Mouse (Mus musculus) kidney, adult 18-20 months (tissue): ENCODE data around the gene Tubd1.

Experiments used
- DNase-seq: peaks from one replicate; pipeline ENCODE4 v3.0.0; 2021

The Tubd1 gene

DNA sequence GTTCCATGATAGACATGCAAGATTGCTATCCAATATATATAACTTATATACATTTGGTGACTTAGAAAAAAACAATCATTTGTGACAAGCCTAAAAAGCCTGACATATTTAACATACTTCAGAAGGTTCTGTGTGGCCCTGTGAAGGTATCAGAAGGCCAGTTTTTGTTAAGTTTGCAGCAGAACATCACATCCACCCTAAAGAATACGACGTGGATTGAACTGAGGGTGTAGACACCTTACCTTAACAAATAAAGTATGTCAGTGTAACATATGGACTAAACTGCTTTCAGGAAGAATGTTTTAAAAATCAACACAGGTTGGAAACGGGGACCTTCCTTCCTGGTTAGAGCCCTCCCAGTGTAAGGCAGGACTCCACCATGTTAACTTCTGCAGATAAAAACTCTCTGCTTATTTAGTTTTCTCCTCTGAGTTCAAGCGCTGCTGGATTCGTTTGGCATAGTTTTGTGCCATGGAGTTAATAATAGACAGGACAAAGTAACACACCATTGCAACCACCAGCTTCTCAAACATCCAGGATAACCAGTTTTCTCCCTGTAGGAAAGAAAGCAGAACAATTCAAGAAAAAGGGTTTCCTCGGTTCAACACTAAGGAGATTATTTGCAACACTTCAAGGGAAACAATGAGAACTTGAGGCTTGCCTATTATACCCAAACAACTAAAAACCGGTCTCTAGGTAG is 40.3 kb downstream of the Tubd1 start:
- peak; percentile 23 for DNase-seq

DNA sequence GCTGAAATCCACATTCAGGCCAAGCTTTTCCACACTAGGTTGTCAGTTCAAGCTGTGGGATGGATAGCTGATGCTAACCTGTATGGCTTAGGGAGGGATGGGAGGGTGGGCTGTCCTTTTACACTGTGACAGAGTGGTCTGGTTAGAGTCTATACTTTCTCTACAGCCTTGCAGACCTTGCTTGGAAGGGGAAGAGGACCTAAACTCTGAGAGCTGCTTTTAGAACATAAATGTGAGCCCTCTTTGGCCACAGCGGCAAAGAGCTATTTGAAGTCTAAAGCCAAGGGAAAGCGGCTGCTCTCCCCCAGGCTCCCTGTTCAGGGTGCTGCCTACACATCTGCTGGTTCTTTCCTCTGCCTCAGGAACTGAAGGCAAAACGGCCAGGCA is 40.8 kb downstream of the Tubd1 start:
- DNase-seq = peak; percentile 29

DNA sequence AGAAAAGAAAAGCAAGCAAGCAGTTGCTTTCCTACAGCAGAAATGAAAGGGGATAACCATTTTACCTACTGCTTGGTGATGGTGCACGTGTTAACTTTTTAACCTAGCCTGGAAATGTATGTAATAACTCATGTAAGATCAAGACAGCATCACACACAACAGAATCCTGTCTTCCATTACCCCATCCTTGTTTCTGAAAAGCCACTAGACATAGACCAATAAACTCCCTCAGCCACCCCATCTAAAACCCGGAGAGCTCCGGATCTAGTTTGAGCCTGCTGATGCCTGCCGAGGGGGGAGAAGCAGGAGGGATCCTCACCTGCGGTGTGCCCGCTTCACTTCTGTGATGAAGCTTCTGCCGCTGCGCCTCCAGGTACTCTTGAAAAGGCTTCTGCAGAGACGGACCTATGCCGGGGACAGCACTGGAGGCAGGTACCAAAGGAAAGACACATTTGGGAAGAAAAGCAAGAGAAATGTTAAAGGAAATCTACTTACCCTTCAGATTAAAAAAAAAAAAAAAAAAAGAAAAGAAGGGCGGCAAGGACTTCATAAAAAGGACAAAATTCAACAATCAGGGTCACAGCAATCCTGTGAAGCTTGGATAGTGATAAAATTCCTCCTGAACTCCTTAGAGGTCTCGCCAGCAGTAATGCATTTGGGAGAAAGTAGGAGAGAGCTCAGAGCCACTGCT is 41.5 kb downstream of the Tubd1 start:
- DNase-seq = peak; percentile 62

DNA sequence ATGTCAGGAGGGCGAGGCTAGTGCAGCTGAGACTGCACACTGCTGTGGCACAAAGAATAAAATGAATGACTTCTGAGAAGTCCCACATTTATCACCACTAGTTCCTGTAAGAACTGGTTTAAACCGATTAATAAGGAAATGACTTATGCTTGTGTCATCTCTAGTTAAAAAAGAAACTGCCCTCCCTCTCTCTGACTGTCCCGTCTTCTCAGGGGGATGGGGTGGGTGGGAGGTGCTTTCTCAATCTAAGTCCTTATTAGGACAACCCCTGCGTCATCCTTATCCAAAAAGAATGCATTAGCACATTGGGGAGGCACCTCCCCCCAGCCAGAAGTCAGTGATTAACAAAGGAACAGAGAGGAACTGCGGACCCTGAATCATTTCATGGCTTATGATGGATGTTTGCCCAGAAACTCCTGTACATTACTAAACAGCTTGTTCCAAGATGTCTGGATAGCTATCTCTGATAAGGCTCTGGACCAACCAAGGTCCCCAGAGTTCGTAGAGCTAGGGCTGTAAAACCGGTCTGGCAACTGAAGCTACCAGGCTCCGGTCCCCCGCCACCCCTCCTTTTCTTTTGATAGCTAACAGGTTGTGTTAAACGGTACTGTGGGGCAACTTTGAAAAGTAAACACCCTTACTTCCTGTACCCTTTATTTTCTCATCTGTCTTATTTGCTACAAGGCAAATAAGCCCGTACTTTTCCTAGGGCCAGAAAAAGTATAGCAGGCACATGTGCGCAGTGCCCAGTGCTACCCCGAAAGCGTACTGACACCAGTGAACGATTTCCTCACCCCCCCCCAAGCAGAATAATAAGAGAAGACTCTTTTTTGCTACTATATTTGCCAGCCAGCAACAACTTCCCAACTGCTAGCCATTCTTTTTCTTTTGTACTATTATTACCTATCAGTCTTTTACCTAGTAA is 42.3 kb downstream of the Tubd1 start:
- DNase-seq = peak; percentile 82

DNA sequence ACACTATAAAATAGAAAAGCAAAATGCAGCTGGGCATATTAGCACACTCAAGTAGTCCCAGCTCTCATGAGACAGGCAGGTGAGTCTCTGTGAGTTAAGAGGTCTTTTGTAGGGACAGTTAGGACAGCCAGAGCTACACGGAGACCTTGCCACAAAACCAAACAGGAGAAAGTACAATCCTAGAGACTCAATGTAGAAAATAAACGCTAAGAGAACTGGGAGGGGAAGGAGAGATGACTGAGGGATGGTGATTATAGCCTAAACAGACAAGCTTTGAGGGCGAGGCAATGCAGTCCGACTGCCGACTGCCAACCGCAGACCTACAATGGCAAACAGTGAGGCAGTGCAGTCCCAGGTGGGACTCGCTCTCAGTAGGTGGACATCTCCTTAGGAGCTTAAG is 43.0 kb downstream of the Tubd1 start:
- peak; percentile 21 for DNase-seq

DNA sequence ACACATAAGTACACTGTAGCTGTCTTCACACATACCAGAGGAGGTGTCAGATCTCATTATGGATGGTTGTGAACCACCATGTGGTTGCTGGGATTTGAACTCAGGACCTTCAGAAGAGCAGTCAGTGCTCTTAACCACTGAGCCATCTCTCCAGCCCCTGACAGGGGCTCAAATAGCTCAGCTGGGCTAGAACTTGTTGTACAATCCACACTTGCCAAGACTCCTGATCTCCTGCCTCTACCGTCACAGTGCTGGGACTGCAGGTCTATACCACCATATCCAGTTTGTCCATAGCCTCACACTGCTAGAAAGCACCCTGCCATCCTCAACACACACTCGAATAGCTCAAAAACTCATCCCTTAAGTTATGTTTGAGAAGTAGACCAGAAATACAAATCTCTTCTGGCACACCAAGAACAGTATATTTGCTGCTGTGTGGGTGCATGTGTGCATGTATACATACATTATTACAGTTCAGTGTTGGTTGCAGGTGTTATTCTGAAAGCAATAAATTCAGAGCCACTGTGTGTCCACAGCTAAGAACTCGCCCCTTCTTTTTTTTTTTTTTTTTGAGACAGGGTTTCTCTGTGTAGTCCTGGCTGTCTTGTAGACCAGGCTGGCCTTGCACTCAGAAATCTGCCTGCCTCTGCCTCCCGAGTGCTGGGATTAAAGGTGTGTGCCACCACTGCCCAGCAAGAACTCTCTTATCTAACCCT is 44.0 kb downstream of the Tubd1 start:
- no peak for DNase-seq

DNA sequence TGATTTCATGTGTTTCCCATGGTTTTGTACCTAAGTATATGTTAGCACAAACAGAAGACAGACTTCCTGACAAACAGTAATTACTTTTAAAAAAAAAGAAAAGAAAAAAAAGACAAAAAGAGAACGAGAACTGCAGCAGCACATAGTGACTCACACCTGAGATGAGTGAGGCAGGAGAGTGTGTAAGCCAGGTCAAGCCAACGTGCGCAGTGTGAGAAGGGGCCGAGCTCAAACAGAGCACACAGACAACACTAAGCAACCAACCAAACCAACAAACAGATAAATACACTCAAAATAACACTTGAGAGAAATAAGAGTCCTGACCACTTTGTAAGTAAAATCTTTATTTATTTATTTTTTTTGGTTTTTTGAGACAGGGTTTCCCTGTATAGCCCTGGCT is 45.3 kb downstream of the Tubd1 start:
- no peak for DNase-seq

DNA sequence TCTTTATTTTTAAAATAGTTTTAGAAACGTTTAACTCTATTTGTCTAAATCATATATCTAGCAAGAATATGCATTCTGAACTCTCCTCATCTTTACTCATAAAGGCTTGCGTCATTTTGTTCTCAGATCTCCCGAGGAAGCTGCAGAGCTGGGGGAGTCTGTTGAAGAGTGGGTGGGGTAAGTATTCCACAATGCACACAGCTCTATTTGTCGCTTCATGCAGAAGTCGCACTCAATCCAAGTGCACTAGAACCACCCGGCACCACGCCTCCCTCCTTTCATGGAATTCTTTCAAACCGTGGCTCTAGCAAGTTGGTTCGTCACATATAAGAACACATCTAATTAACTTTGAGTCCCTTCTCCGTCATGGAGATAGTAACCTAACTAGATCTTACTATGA is 45.8 kb downstream of the Tubd1 start:
- no peak for DNase-seq

DNA sequence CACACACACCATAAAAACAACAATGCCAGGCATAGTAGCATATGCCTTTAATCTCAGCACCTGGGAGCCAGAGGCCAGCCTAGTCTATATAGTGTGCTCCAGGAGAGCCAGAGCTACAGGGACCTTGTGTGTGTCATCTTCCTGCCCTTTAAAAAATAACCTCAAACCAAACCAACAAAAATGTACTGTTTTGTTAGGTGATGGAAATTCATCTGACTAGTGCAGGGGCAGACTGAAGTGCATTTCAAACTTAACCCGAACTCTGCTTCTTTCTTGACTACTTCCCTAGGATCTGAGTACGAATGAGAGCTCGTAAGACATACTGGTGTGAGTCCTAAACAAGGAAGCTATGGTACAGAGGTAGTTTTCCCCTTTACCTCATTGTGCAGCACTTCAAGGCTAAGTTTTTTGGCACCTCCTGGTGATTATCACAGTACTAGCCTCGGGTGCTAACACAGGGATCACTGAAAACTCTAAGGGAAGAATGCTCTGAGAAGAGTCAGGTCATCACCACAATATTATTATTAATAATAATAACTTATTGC is 46.6 kb downstream of the Tubd1 start:
- no peak for DNase-seq

DNA sequence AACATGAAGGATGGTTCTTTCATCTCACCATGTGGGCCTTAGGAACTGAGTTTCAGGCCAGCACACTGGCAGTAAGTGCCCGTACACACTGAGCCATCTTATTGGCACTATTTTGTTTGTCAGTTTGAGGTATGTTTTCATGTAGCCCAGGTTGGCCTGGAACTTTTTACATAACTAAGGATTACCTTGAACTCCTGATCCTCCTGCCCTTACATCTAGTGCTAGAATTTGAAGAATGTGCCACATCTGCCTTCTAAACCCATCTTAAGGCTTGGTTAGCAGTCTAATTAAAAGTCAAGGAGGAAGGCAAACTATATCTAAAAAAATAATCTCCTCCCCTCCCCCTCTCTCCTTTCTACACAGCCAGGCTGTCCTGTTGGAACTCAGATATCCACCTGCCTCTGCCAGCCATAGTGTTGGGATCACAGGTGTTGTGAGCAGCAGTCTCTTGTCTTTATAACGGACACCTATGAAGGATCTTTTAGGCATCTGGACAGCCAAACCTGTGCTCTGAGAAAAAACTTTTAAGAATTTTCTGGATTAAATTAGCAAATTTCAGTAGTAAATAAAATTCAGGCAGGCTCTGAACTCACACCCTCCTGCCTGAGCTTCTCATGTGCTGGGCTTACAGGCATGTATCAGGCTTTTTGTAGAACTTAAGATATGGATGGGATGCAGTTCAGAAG is 47.3 kb downstream of the Tubd1 start:
- DNase-seq = no peak

DNA sequence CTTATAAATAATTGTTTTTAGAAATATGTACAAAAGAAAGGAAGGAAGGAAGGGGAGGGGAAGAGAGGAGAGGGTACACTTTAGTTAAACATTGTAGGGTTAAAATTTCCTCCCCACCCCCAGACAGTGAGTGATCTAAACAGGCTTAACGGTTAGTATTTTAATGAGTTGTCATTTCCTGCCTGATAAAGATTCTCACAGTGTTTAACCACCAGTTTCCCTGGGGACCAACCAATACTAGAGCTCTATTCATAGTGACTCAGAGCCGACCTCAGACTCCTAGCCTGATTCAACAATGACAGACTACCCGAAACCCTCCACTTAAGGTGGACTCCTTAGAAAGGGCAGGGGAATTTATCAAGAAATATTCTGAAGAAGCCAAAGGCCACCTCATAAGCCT is 48.2 kb downstream of the Tubd1 start:
- DNase-seq = no peak

DNA sequence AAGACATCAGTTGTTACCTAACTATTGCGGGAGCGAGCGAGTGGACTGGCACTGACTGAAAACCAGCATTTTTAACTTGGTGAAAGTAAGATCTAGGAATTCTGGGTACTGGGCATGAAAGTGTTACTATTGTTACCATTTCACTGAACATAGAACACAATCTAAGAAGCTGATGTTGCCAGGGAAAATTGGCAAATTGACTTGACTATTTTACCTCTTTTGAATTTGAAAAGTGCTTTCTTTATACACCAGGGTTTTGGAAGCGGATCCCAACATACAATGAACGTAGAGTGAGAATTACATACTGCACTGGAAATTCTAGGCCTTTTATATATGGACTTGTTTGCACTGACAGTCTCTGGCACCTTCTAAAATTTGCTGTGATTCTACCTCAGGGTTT is 48.7 kb downstream of the Tubd1 start:
- DNase-seq = no peak

DNA sequence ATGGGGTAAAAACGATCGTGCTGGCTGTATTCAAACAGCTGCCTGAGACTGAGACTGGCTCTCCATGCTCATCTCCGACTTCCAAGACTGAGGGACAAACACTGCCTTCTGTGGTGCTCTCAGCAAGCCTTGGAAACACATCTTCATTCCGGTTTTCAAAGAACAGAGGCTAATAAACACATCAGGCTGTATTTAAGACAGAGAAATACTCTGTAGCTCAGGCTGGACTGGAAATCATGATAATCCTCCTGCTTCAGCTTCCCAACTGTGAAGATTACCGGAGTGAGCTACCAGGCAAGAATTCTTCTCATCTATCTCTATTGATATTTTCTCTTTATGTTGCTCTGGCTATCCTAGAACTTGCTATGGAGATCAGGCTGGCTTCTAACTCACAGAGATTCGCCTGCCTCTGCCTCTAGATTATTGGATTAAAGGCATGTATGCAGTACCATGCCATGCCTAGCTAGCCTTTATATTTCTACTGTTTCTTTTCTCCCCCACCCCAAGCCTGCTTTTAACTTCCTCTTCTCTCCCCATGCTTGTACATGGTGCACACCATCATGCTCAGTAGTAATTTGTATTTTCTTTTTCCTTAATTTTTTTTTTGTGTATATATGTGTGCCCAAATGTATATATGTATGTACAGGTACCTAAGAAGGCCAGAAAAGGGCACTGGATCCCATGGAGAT is 49.5 kb downstream of the Tubd1 start:
- DNase-seq = no peak

DNA sequence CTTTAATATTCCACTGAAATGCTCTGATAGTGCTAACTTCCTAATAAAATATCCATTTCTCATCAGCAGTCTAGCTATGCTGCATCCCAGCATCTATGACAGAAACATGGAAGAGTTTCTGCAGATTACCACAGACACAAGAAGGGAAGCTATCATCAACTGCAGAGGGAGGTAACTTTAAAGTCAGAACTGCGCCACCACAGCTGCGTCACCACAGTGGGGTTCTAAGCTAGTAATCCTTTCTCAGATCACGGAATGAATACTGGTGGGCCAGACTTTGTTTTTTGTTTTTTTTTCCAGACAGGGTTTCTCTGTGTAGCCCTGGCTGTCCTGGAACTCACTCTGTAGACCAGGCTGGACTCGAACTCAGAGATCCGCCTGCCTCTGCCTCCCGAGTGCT is 50.6 kb downstream of the Tubd1 start:
- DNase-seq = no peak

DNA sequence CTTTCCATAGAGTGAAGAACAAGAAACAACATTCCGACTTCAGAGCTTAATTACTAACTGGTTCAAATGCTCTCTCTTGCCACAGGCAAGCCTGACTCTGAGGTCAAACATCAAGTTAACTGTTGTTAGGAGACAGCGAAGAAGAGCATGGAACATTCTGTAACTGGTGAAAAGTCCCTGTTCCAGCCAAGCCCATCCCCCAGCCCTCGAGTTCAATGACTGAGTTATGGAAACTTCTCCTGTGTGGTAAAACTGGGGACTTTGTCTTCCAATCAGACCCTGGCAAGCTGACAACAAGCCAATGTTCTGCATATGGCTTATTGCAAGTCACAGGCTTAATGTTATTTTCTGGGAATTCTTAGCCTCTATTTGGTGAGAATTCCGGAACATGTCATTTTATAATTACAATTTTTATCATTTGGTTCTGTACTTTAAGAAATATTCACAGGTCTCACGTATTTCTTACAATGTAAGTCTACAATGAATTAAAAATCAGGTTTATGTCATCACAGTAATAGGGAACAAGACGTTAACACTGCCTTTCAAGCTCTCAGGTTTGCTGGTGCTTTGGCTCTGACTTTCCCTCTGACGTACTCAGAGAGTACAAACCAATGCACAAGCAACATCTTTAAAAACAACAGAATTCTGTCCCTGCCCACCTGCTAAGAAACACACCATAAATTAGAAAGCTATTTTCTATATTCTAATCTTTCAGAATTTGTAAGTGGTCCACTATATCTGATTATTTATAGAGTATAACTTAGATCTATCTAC is 51.6 kb downstream of the Tubd1 start:
- peak; percentile 86 for DNase-seq

DNA sequence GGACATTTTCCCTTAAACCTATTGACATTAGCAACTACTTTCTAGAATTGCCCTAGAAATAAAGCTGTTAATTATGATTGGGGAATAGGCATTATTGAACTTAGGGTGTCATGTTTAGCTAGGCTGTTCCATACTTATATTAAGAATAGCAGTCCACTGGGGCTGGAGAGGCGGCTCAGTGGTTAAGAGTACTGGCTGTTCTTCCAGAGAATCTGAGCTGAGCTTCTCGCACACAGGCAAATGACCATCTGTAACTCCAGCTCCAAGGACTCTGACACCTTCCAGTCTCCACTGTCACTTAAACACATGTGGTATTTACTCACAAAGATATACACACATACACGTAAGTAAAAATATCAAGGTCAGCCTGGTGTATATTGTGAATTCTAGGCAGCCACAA is 52.2 kb downstream of the Tubd1 start:
- no peak for DNase-seq

DNA sequence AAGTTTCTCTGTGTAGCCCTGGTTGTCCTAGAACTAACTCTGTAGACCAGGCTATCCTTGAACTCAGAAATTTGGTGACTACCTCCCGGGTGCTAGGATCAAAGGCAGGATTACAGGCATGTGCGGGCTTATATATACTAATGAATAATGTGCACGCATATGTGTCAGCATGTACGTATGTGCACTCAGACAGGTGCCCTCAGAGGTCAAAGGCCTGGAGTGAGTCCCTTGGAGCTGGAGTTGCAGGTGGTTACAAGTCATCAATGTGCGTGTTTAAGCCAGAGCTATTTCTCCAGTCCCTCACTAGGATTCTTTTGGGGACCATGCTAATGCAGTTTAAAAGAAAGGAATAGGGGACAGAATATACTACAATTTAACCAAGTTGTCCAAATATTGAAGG is 53.4 kb downstream of the Tubd1 start:
- DNase-seq = no peak

DNA sequence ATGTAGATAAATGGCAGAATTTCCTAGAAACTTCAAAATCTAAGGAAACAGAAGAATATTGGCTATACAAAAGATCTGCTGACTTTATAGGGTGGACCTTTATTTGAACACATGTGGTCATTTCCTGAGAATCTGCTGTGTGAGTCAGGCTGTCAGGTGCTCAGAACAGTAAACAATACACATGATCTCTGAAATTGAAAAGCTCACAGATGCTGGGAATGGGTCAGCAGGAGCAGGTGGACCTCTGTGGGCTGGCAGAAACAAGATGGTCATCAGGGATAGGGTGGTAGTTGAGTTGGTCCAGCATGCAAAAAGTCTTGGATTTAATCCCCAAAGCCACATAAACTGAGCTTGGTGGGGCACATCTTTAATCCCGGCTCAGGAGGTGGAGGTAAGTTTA is 53.8 kb downstream of the Tubd1 start:
- DNase-seq = no peak

DNA sequence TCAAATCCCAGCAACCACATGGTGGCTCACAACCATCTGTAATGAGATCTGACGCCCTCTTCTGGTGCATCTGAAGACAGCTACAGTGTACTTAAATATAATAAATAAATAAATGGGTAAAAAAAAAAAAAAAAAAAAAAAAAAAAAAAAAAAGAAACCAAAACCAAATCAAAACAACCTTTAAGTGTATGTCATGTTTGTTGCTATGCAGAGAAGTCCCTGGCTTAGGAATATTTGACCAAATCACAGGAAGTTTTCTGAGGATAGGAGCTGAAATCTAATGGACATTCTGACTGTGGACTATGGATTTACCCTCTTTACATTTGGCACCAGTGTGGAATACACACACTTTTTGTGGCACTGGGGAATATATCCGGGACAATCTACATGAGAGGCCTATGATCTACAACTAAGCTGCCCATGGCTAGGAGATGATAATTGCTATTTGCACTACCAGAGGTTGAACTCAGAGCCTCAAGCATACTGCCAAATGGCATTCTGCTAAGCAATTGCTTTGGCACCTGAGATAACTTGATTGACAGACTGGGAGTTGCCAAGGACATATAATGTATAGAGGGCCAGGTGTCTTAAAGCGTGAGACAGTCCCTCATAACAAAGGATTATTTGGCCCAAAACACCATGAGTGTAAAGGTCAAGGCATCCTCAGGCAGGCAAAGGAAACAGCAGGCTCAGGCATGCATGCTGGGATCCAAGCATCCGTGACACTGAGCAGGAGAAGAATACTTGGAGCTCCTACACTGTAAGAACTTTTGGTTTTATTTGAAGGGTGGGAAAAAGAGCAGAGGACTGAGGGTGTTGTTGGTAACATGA is 54.8 kb downstream of the Tubd1 start:
- peak; percentile 31 for DNase-seq

DNA sequence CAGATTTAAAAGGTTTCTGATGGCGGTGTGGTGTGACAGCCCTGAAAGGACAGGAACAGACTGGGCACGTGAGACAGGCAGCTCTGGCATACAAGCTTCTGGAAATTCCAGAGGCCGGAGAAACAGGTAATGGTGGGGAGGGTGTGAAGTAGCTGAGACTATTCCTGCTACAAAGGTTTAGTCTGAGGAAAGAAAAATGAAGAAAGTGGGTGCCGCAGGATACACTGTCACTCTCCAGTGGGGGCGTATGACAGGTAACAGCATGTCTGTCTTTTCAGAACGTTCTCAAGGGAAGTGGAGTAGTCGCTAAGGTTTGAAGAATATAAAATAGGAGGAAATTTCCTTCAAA is 55.4 kb downstream of the Tubd1 start:
- DNase-seq = no peak
